In the genomic region with DNA sequence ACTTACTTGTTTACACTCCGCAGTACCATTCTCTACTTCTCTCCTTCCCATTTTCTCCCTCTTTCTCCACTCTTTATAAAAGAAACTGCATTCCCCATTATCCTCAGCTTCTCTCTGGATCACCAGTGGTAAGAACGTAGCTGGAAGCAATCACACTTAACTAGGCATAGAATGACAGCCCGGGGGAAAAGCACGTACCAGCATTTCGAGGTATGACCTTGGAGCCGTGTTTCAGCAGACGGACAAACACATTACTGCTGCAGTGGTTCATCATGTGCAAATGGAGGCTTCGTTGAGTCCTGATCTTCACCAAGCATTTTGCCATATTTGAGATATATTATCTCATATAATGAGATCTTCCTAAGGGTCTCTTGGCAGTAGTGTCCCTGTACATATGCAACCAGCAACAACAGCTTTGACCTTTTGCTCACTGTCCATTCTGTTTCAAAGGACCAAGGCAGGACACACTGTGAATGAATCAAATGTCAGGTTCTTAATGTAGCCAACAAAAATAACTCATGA, we compare ENCODE assay signal across 31 mouse cellular contexts. TPM values are rescaled to one million over a fixed set of nuclear protein-coding genes. Genes with fewer than 3 reads are reported as not detected.
DNase-seq lines count a peak whose midpoint lies in the region; ATAC-seq and TF ChIP-seq lines count a peak whose summit lies in the region.
"Had no signal": no experiment of that assay in that cellular context is flagged by ENCODE, and none has a peak within 500 bp of the region (broad histone marks: within the 10 kb centered on the region; RNA-seq: fewer than 3 reads in every experiment).

TSS of gene 2310002L09Rik (minus strand) at position 472 of the 522 bp plus-strand sequence.

- no peak for TF ChIP-seq EP300 in heart, adult 2 months (IDR thresholded peaks at IDR 0.05; ENCODE audit: insufficient read depth, low read depth, low read length)

- no peak within 1 kb of the TSS for H3K4me2 ChIP-seq in embryonic facial prominence, embryonic 11.5 days (ENCODE audit: low read depth, low read length)
- H3K4me2 ChIP-seq in myocyte (ENCODE audit: low read depth): peak within 1 kb of the TSS; percentile 24
- H3K4me2 ChIP-seq: hindbrain, embryonic 14.5 days; liver, embryonic 15.5 days; lung, embryonic 15.5 days; midbrain, embryonic 15.5 days; neural tube, embryonic 13.5 days had no signal

- ATAC-seq in embryonic facial prominence, embryonic 11.5 days (replicated peaks; ENCODE audit: insufficient number of reproducible peaks, low FRiP score, low TSS enrichment, low read depth): no peak
- ATAC-seq: CD4-positive, CD25-positive, alpha-beta regulatory T cell, adult 4 months; forebrain, postnatal 0 days; inflammation-experienced regulatory T-cells, adult 6 months; midbrain, embryonic 15.5 days had no signal

- H3K4me3 ChIP-seq in heart, adult 2 months: peak within 1 kb of the TSS; percentile 7; the same call in 1 of the 2 replicates
- no peak within 1 kb of the TSS for H3K4me3 ChIP-seq in embryonic facial prominence, embryonic 11.5 days (ENCODE audit: low read depth, low read length)
- H3K4me3 ChIP-seq in myocyte: no peak within 1 kb of the TSS
- H3K4me3 ChIP-seq: limb, embryonic 10.5 days; liver, embryonic 15.5 days; lung, embryonic 15.5 days; midbrain, embryonic 15.5 days; neural tube, embryonic 13.5 days had no signal

- no peak; the same call in 1 of the 2 replicates for TF ChIP-seq POLR2A in heart, adult 2 months (IDR thresholded peaks at IDR 0.05; ENCODE audit: insufficient read depth, low read depth, low read length)
- no peak for TF ChIP-seq POLR2A in myocyte (IDR thresholded peaks at IDR 0.05; ENCODE audit: insufficient read length, low read depth)

- intact Hi-C loops in heart, adult 2 months (cut with DNase I): no loop called here

- no peak within 1 kb of the TSS for H3ac ChIP-seq in myocyte (ENCODE audit: control insufficient read depth, insufficient read length)

- no peaks in the 10 kb centered on the region for H3K27me3 ChIP-seq in heart, adult 2 months (ENCODE audit: control insufficient read depth, insufficient read depth, low read length)
- no peaks in the 10 kb centered on the region for H3K27me3 ChIP-seq in embryonic facial prominence, embryonic 11.5 days (ENCODE audit: control insufficient read depth, insufficient read depth, low read length)
- no peaks in the 10 kb centered on the region for H3K27me3 ChIP-seq in myocyte (ENCODE audit: control insufficient read depth, insufficient read depth, insufficient read length)
- H3K27me3 ChIP-seq: liver, embryonic 15.5 days; lung, embryonic 15.5 days; midbrain, embryonic 15.5 days; neural tube, embryonic 13.5 days had no signal

- DNase-seq in heart, adult 2 months: no peak
- DNase-seq in heart, postnatal 4 days: no peak
- DNase-seq in embryonic facial prominence, embryonic 11.5 days (ENCODE audit: low spot score): peak; percentile 19
- no peak for DNase-seq in gastrocnemius, postnatal 10 days
- DNase-seq in layer of hippocampus, postnatal 36 days: no peak
- no peak for DNase-seq in frontal cortex, postnatal 10 days (ENCODE audit: low spot score in 2 of 2)
- DNase-seq: adrenal gland, postnatal 14 days; cerebellum, adult 9-11 months; forebrain, postnatal 0 days; kidney, adult 18-20 months; kidney, postnatal 10 days; liver; thymus, adult 2 months had no signal

- H3K79me2 ChIP-seq in heart, adult 2 months (replicated peaks; ENCODE audit: control insufficient read depth, insufficient read depth, low read length): no peaks in the 10 kb centered on the region
- no peaks in the 10 kb centered on the region for H3K79me2 ChIP-seq in myocyte (ENCODE audit: control insufficient read depth, insufficient read depth)

- H3K9ac ChIP-seq in heart, adult 2 months (ENCODE audit: low read depth, low read length): no peak within 1 kb of the TSS; the same call in 1 of the 2 replicates
- no peak within 1 kb of the TSS for H3K9ac ChIP-seq in embryonic facial prominence, embryonic 11.5 days (replicated peaks; ENCODE audit: low read length)
- H3K9ac ChIP-seq: forebrain, postnatal 0 days; hindbrain, embryonic 14.5 days; liver, embryonic 15.5 days; lung, embryonic 15.5 days; midbrain, embryonic 15.5 days; neural tube, embryonic 13.5 days had no signal

- no peaks in the 10 kb centered on the region for H3K36me3 ChIP-seq in heart, adult 2 months (ENCODE audit: control insufficient read depth, insufficient read depth, low read length)
- H3K36me3 ChIP-seq in embryonic facial prominence, embryonic 11.5 days (replicated peaks; ENCODE audit: control insufficient read depth, insufficient read depth, low read depth, low read length): no peaks in the 10 kb centered on the region
- no peaks in the 10 kb centered on the region for H3K36me3 ChIP-seq in myocyte (ENCODE audit: control insufficient read depth, insufficient read depth)
- H3K36me3 ChIP-seq: limb, embryonic 10.5 days; liver, embryonic 15.5 days; lung, embryonic 15.5 days; midbrain, embryonic 15.5 days; neural tube, embryonic 13.5 days had no signal

- H3K9me3 ChIP-seq in embryonic facial prominence, embryonic 11.5 days (replicated peaks; ENCODE audit: control insufficient read depth, low read length): no peaks in the 10 kb centered on the region
- H3K9me3 ChIP-seq: limb, embryonic 10.5 days; liver, embryonic 15.5 days; lung, embryonic 15.5 days; midbrain, embryonic 15.5 days; neural tube, embryonic 13.5 days had no signal

- TF ChIP-seq CTCF in heart, adult 2 months (IDR thresholded peaks at IDR 0.05): no peak

- H3K27ac ChIP-seq in heart, adult 2 months: peak within 1 kb of the TSS; percentile 68
- H3K27ac ChIP-seq in embryonic facial prominence, embryonic 11.5 days (replicated peaks; ENCODE audit: low read depth, low read length): no peak within 1 kb of the TSS
- H3K27ac ChIP-seq: hindbrain, embryonic 14.5 days; limb, embryonic 10.5 days; liver, embryonic 15.5 days; lung, embryonic 15.5 days; macrophage; midbrain, embryonic 15.5 days; neural tube, embryonic 13.5 days; stomach, postnatal 0 days had no signal

- 70% methylated on average over 8 of the region's 8 CpGs for WGBS in heart, adult 2 months
- WGBS in embryonic facial prominence, embryonic 11.5 days: 62% methylated on average over 8 of the region's 8 CpGs

- H3K4me1 ChIP-seq in heart, adult 2 months (ENCODE audit: control insufficient read depth, insufficient read depth, low read length): no peaks in the 10 kb centered on the region; the same call in 1 of the 2 replicates
- H3K4me1 ChIP-seq in embryonic facial prominence, embryonic 11.5 days (ENCODE audit: control insufficient read depth, insufficient read depth, low read length): no peaks in the 10 kb centered on the region
- H3K4me1 ChIP-seq: limb, embryonic 10.5 days; liver, embryonic 15.5 days; lung, embryonic 15.5 days; midbrain, embryonic 15.5 days; neural tube, embryonic 13.5 days had no signal

TF ChIP-seq in myocyte, 11 proteins besides CTCF, POLR2A, EP300 and RAD21:
- TF ChIP-seq POLR2AphosphoS2 (IDR thresholded peaks at IDR 0.05; ENCODE audit: insufficient read length, low read depth) (no peak), MYOD1 (IDR thresholded peaks at IDR 0.05; ENCODE audit: control insufficient read depth in 1 of 3, insufficient read length in 2 of 3, low read depth in 2 of 3) (no peak), TCF3 (IDR thresholded peaks at IDR 0.05; ENCODE audit: insufficient read length, low read depth) (no peak), E2F4 (IDR thresholded peaks at IDR 0.05; ENCODE audit: insufficient read depth) (no peak), CEBPB (IDR thresholded peaks at IDR 0.05; ENCODE audit: insufficient read depth, poor library complexity, severe bottlenecking) (no peak), MYOG (IDR thresholded peaks at IDR 0.05; ENCODE audit: control insufficient read depth in 1 of 3, insufficient read depth in 1 of 3, insufficient read length in 2 of 3, low read depth in 2 of 3) (no peak), TCF12 (IDR thresholded peaks at IDR 0.05; ENCODE audit: insufficient read depth, poor library complexity, severe bottlenecking) (no peak), SRF (IDR thresholded peaks at IDR 0.05; ENCODE audit: control insufficient read depth, insufficient read length, low read depth) (no peak), MAX (IDR thresholded peaks at IDR 0.05; ENCODE audit: low read depth) (no peak), REST (IDR thresholded peaks at IDR 0.05; ENCODE audit: insufficient read depth, insufficient read length) (no peak), USF1 (IDR thresholded peaks at IDR 0.05; ENCODE audit: low read depth) (no peak)
TF ChIP-seq in myocyte: peak in this region for 0.

RNA-seq across cellular contexts. Expression of gene 2310002L09Rik, which starts in this region (rescaled TPM):
- total RNA-seq in heart, adult 2 months (2021): 10 to 100 TPM; 38.2 to 42.9 TPM
- polyA plus RNA-seq in heart, adult 2 months (2012; rRNA removed): 17.1 and 42.1 TPM in 2 replicates
- 1 to 10 TPM; 1.0 to 1.8 TPM for total RNA-seq in heart, postnatal 4 days (2021)
- polyA plus RNA-seq in embryonic facial prominence, embryonic 11.5 days (2014; fragmentation: Nextera tagmentation; extraction: Ambion mirVana): 0.56 and 1.3 TPM in 2 replicates
- 10 to 100 TPM; 22.8 to 25.3 TPM for total RNA-seq in gastrocnemius, postnatal 10 days (2021)
- polyA plus RNA-seq in myocyte (2012; fragmentation: generic; extraction: Trizol): 2.9 TPM
- not detected for total RNA-seq in layer of hippocampus, postnatal 36 days (2021)
- total RNA-seq: adrenal gland, postnatal 14 days; common myeloid progenitor, adult 5-6 weeks; forebrain, postnatal 0 days; layer of hippocampus, postnatal 10 days; left cerebral cortex, adult 8-10 months had no signal
- polyA plus RNA-seq: brain, embryonic 14.5 days; CD4-positive, CD25-positive, alpha-beta regulatory T cell, adult 4 months; forebrain, embryonic 11.5 days; forebrain, postnatal 0 days; gonadal fat pad, adult 2 months; hindbrain, embryonic 14.5 days; inflammation-experienced regulatory T-cells, adult 6 months; lung, embryonic 15.5 days; macrophage; midbrain, embryonic 15.5 days; small intestine, adult 2 months; stomach, postnatal 0 days had no signal

Comparison
In these comparisons a context has a peak if more than half of its experiments do, and no peak if none do; other contexts are left out.
1. RNA of gene 2310002L09Rik (total RNA-seq): 38.2 to 42.9 TPM in heart, adult 2 months and 22.8 to 25.3 TPM in gastrocnemius, postnatal 10 days; 1.0 to 1.8 TPM in heart, postnatal 4 days and not detected in layer of hippocampus, postnatal 36 days; every median in the first group is over 4 times any median in the second.